Mouse (Mus musculus) right cerebral cortex, postnatal 14 days (tissue): ENCODE measurements around the gene Apol11a.
"Not testable (repeated sequence)": the region's sequence is repeated elsewhere in the genome, so short reads cannot be mapped to it uniquely, and the experiment has no call there.

Experiments
- DNase-seq: peaks from one replicate; pipeline ENCODE4 v3.0.0; 2022

Apol11a gene

DNA sequence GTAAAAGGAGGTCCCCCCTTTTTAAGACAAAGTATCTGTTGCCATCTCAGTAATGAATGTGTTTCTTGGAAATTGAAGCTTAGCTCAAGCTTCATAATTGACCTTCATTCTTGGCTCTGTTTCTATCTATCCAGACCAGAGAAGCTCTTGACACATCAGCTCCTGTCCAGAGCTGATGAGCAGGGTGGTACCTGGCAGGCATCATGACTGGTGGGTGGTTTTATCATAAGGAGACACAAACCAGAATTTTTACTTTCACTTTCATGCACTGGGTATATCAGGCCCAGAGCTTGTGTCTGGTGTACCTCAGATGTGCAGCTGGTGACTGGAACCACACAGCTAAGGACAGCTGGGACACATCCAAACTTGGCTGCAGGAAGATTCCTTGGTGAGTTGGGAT lies at the start of gene Apol11a:
TSS of gene Apol11a (plus strand) at position 306 of the 400 bp plus-strand sequence.
- not testable (repeated sequence) for DNase-seq

DNA sequence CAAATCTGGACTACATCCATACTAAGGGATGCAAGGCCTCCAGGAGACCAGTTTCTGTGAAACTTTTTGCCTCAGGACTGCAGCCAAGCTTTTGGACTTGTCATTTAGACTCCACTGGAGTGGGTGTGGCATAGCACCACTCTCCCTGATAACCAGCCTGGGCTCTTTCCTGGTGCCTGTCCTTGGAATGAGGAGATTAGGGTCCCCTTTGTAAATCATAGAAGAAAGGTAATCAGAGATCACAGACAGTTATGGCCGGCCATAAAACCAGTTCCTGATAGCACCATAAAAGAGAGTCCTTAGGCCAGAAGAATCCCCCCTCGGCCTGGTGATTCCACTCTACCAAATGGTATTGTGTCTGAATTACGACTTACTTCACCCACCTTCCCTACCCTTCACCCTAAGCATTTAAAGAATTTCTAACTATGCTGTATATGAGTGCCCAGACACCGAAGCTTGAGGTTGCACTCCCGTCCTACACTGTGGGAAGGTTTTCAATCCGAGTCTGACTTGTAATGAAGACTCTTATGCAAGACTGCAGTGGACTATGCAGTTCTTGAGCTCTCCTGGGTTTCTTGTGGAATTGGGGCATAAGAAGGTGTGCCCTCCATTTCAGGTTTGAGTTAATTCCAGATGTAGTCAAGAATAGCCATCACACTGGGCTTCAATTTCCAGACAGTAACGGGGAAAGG lies 33.2 kb upstream of the Apol11a start:
- DNase-seq, result not testable (repeated sequence)

DNA sequence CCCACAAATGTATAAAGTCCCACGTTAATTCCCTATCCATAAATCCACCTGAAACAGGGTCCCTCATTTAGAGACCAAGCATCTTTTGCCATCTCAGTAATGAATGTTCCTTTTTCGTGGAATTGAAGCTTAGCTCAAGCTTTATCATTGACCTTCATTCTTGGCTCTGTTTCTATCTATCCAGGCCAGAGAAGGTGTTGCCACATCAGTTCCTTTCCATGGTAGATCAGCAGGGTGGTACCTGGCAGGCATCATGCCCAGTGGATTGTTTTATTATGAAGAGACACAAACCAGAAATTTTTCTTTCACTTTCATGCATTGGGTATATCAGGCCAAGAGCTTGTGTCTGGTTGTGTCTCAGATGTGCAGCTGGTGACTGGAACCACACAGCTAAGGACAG lies 31.4 kb upstream of the Apol11a start, which contains the start of gene Apol10a:
TSS of gene Apol10a (plus strand) at position 355 of the 400 bp plus-strand sequence.
- DNase-seq, result not testable (repeated sequence)

DNA sequence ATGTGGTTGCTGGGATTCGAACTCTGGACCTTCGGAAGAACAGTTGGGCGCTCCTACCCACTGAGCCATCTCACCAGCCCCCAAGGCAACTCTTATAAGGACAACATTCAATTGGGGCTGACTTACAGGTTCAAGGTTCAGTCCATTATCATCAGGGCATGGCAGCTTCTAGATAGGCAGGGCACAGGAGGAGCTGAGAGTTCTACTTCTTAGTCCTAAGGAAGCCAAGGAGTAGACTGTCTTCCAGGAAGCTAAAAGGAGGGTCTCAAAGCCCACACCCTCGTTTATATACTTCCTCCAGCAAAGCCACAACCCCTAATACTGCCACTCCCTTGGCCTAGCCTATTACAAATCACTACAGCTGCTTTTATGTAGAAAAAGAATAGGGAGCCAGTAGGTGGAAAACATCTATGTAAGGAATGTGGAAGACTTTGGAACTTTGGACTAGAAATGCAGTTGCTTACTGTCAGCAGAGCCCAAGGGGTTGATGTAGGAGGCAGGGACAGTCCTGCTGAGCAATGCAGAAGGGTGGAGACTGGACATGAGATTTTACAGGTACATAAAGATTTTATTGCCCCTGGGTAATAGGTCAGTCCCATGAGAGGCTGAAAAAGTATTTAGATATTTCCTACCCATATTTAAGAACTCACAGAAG lies 25.8 kb upstream of the Apol11a start:
- no peak for DNase-seq

DNA sequence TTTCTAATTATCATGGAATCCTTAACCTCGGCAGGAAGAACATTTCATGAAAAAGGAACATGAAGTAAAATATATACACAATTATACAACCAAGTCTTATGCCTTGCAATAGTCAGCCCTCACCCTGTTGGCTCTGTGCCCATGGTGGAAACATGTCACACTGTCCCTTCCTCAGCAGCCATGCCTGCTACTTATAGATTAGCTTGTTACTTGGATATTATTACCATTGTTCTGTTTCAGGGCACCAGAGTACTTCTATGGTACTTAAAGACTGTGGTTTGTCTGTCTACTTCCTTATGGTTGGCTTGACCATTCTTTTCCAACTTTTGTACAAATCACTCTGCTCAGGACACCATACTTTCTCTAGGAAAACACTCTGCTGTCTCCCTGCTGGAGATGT lies 14.9 kb upstream of the Apol11a start:
- DNase-seq, result not testable (repeated sequence)

DNA sequence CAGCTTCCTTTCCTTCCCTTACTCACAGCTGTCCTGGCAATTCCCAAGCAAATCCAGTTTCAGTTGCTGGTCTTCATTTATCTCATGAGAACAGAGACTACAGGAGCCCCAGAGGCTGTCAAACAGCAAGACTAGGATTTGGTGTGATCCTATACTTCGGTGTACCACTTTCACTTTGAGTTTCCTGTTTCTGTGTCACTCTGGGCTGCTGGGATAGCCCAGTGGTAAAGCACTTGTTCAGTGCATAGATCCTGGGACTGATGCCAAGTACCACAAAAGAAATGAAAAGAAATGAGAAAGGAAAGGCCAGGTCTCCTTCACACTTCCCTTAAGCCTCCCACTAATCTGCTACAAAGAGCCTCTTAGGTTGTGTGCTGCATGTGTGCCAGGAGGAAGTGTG lies 13.4 kb upstream of the Apol11a start:
- DNase-seq, result not testable (repeated sequence)

DNA sequence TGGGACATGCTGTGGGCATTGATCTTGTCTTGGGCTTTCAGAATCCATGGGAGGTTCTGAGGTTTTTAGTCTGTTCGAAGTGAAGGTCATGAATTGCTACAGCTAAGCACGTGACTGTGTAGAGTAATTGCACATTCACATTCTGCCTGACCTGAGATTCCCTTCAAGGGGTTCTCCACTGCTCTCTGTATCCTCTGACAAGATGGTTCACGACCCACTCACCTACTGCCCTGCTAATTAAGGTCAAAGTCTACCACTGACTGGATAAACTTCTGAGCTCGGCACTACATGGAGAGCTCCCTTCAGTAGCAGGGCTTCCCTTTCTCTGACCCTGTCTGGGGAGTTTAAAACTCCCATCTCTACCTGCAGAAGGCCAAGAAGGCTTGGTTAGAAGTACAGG lies 12.5 kb downstream of the Apol11a start:
- not testable (repeated sequence) for DNase-seq

DNA sequence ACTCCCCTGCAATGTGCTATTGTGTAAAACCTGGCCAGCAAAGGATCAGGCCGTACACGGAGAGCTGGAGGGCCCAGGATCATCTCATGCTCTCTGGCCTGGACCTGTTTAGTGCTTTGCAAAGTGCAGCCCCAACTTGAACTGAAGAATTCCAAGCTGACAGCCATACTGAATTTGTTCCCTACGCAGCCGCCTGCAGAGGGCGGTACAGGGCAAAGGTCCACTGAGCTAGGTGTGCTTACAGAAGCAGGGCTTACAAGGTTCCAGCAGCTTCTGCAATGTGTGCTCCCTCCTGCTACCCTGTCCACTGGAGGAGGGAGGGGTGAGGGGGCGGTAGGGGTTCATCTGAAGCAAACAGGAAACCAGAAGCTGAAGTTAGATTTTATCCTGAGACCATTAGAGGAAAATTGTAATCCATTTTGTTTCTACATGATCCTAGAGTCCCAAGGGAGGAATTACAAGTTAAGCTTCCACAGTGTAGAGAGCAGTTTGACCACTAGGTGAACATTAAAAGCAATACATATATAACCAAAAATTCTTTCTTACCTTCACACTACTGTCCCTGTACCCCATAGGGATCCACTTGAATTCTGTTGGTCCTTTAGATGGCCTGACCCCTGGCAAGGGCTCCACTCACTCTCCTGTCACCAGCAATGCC lies 15.2 kb downstream of the Apol11a start:
- peak; percentile 33 for DNase-seq

DNA sequence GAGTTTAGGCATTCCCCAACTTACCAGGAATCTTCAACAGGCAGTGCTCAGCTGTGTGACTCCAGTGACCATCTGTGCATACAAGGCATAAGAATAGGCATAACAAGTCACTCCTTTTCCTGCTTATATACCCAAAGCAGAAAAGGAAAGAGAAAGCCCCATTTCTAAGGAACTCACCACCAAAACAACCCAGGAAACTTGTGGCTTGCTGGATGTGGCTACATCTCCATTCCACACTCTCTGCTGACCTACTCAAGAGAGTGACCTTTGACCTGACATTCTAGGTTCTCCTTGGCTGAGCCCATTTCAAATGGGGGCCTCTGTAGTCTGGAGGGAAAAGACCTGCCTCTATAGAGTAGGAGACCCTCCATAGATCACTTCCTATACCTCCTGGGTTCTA lies 25.1 kb downstream of the Apol11a start, which contains the start of gene Apol7c:
TSS of gene Apol7c (minus strand) at position 101 of the 400 bp plus-strand sequence.
- no peak for DNase-seq

DNA sequence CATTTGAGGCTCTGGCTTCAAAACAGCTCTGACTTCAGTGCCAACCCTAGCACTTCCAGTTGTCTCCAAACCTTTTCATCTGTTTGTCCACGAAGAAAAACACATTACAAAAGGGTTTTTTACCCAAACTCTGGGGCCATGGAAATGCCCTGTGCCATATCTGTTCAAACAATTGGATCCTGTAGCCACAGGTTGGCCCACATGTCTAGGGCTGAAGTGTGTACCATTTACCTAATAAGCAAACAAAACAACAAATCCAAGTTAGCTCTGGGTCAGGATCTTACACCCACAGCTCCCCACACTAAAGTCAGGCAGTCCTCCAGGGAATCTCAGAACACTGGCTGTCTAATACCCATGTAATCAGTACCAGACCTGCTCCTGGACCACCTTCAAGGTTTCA lies 31.1 kb downstream of the Apol11a start:
- not testable (repeated sequence) for DNase-seq

DNA sequence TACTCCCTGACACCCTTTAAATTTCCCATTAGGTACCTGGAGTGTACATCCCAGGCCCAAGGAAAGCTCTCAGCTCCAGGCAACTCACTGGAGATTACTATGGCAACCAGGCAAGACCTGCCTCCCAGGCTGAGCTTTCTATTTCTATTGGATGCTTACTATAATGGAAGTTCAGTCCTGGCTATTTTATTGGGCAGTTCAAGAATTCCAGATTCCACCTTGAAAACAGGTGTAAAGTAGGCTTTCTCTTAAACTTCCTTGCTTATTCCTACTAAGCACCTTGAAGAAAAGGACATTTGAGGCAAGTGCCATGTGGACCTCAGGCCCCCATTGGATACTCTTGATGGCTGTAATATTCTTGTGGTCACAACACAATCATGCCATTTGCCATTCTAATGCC lies 53.7 kb downstream of the Apol11a start, which contains the start of gene 1700025B11Rik:
TSS of gene 1700025B11Rik (minus strand) at position 101 of the 400 bp plus-strand sequence.
- DNase-seq, result no peak

DNA sequence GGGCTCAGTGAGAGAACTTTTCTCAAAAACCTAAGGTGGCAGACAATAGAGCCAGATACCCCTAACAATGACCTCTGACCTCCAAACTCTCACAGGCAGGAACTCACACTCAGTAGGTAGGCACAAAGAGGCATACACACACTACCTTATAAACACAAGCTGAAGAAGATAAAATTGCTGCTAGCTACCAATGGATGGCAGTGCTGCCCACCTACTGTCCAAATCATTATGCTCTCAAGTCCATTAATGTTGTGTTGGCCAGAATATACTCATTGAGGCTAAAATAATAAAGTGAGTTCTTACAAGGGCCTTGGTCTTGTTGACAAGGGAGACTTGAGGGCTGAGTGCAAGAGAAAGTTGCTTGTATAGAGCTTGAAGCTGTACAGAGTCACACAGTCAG lies 55.1 kb downstream of the Apol11a start:
- no peak for DNase-seq
